In the genomic region with DNA sequence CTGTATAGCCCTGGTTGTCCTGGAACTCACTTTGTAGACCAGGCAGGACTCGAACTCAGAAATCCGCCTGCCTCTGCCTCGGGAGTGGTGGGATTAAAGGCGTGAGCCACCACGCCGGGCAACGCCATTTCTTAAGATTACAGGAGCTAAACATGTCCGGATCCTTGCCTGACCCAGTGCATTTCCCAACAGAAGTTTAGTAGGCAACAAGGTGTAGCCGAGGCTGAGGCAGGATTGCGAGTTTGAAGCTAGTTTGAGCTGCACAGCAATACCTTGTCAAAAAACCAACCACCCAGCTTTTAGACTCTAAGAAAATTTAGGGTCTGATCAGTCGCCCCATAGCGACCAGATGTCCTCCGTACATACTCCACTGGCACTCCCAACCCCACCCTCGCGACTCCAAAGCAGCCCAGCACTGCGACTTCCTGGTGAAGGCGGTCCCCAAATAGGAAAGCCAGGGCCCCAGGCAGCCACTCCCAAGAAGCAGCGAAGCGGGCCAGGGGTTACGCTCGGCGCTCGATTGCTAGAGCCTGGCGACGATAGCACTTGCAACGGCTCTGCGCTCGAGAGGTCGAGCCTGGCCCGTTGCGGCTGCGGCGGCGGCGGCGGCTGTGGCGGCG, we compare ENCODE assay signal across 8 mouse cellular contexts. TPM values are rescaled to one million over a fixed set of nuclear protein-coding genes. Genes with fewer than 3 reads are reported as not detected.
DNase-seq lines count a peak whose midpoint lies in the region; ATAC-seq and TF ChIP-seq lines count a peak whose summit lies in the region.

A gene (plus strand): TSS at position 584 of the 620 bp plus-strand sequence.
A gene (plus strand): TSS at position 597 of the 620 bp plus-strand sequence.

- TF ChIP-seq POLR2A in cerebellum, adult 2 months (IDR thresholded peaks at IDR 0.05; ENCODE audit: borderline replicate concordance, insufficient read depth, low read length) = no peak

- peaks cover 5% of the 10 kb centered on the region for H3K36me3 ChIP-seq in forebrain, postnatal 0 days (ENCODE audit: insufficient read depth)
- peaks cover 5% of the 10 kb centered on the region; the same call in 1 of the 2 replicates for H3K36me3 ChIP-seq in lung, embryonic 16.5 days (ENCODE audit: control insufficient read depth, insufficient read depth, low read length)

- peak; percentile 92 for DNase-seq in MEL-GATA-1-ER (ENCODE audit: extremely low read depth, low read depth)
- DNase-seq in cerebellum, adult 2 months = peak; percentile 94 to 95
- DNase-seq in forebrain, postnatal 0 days = peak; percentile 94
- peak; percentile 97 for DNase-seq in heart, postnatal 4 days
- peak; percentile 88 to 91 for DNase-seq in layer of hippocampus, adult 8-10 months (ENCODE audit: low spot score in 2 of 2)
- peak; percentile 90 for DNase-seq in ovary, postnatal 10 days (ENCODE audit: low spot score)
- DNase-seq in thymus, postnatal 10 days (ENCODE audit: low spot score in 2 of 2) = peak; percentile 90 to 91

- peak within 1 kb of the TSS; percentile 88 for H3K27ac ChIP-seq in cerebellum, adult 2 months (ENCODE audit: insufficient read depth, low read length)
- peak within 1 kb of the TSS; percentile 93 for H3K27ac ChIP-seq in forebrain, postnatal 0 days (ENCODE audit: low read depth, low read length)
- H3K27ac ChIP-seq in lung, embryonic 16.5 days (ENCODE audit: low read length) = peak within 1 kb of the TSS; percentile 92

- peaks cover 3% of the 10 kb centered on the region; the same call in 1 of the 2 replicates for H3K4me1 ChIP-seq in cerebellum, adult 2 months (ENCODE audit: control insufficient read depth, insufficient read depth, low read length)
- H3K4me1 ChIP-seq in forebrain, postnatal 0 days (ENCODE audit: insufficient read depth) = peaks cover 8% of the 10 kb centered on the region; the same call in 1 of the 2 replicates
- peaks cover 11% of the 10 kb centered on the region for H3K4me1 ChIP-seq in lung, embryonic 16.5 days (replicated peaks; ENCODE audit: control insufficient read depth, insufficient read depth, low read length)

- TF ChIP-seq CTCF in cerebellum, adult 2 months (IDR thresholded peaks at IDR 0.05; ENCODE audit: borderline replicate concordance, insufficient read depth, low read depth, low read length) = no peak
- no peak for TF ChIP-seq CTCF in forebrain, postnatal 0 days (IDR thresholded peaks at IDR 0.05; ENCODE audit: low read depth)

- H3K9me3 ChIP-seq in forebrain, postnatal 0 days (ENCODE audit: low read length) = no peaks in the 10 kb centered on the region
- H3K9me3 ChIP-seq in lung, embryonic 16.5 days (ENCODE audit: control insufficient read depth, low read length) = no peaks in the 10 kb centered on the region

- WGBS in cerebellum, adult 2 months = 8% methylated on average over 35 of the region's 38 CpGs
- 9% methylated on average over 37 of the region's 38 CpGs for whole genome bisulfite sequencing in forebrain, postnatal 0 days
- 6% methylated on average over 35 of the region's 38 CpGs for WGBS in lung, embryonic 16.5 days

- H3K4me3 ChIP-seq in cerebellum, adult 2 months (replicated peaks; ENCODE audit: insufficient read depth, low read depth, low read length) = peak within 1 kb of the TSS; percentile 73
- H3K4me3 ChIP-seq in forebrain, postnatal 0 days (ENCODE audit: low read depth, low read length) = peak within 1 kb of the TSS; percentile 73
- peak within 1 kb of the TSS; percentile 77 for H3K4me3 ChIP-seq in lung, embryonic 16.5 days (ENCODE audit: low read length)

- peak; percentile 96 for ATAC-seq in forebrain, postnatal 0 days
- ATAC-seq in lung, embryonic 16.5 days (ENCODE audit: low read depth) = peak; percentile 97

- no peaks in the 10 kb centered on the region for H3K27me3 ChIP-seq in cerebellum, adult 2 months (ENCODE audit: control insufficient read depth, insufficient read depth, low read length)
- H3K27me3 ChIP-seq in forebrain, postnatal 0 days (ENCODE audit: insufficient read depth, low read length) = no peaks in the 10 kb centered on the region
- no peaks in the 10 kb centered on the region for H3K27me3 ChIP-seq in lung, embryonic 16.5 days (ENCODE audit: control insufficient read depth, insufficient read depth, low read depth, low read length)

- H3K9ac ChIP-seq in forebrain, postnatal 0 days = peak within 1 kb of the TSS; percentile 79
- H3K9ac ChIP-seq in lung, embryonic 16.5 days (ENCODE audit: low read length) = peak within 1 kb of the TSS; percentile 81

- H3K4me2 ChIP-seq in forebrain, postnatal 0 days (ENCODE audit: low read depth) = peak within 1 kb of the TSS; percentile 66
- peak within 1 kb of the TSS; percentile 68 for H3K4me2 ChIP-seq in lung, embryonic 16.5 days (ENCODE audit: low read depth, low read length)

RNA-seq across cellular contexts. Expression of the first gene that starts in this region (rescaled TPM):
- 34.1 and 35.3 TPM in 2 replicates for polyA plus RNA-seq in cerebellum, adult 2 months (2012; rRNA removed)
- total RNA-seq in forebrain, postnatal 0 days (2014; rRNA removed) = 17.0 and 28.6 TPM in 2 replicates
- polyA plus RNA-seq in forebrain, postnatal 0 days (2015; fragmentation: Nextera tagmentation; extraction: Ambion mirVana) = 15.4 and 20.4 TPM in 2 replicates
- 10 to 100 TPM; 28.5 to 29.0 TPM for total RNA-seq in heart, postnatal 4 days (2021)
- total RNA-seq in layer of hippocampus, adult 8-10 months (2022) = 10 to 100 TPM; 32.0 to 33.9 (median 32.8) TPM
- 36.4 and 36.9 TPM in 2 replicates for polyA plus RNA-seq in lung, embryonic 16.5 days (2015; fragmentation: Nextera tagmentation; extraction: Ambion mirVana)

RNA-seq across cellular contexts. Expression of the second gene that starts in this region (rescaled TPM):
- polyA plus RNA-seq in cerebellum, adult 2 months (2012; rRNA removed) = not detected in 2 replicates
- not detected in 2 replicates for total RNA-seq in forebrain, postnatal 0 days (2014; rRNA removed)
- polyA plus RNA-seq in forebrain, postnatal 0 days (2015; fragmentation: Nextera tagmentation; extraction: Ambion mirVana) = 0.84 and 2.3 TPM in 2 replicates
- 10 to 100 TPM in 1 of 2 experiments, 1 to 10 TPM in 1; 9.3 to 11.7 TPM for total RNA-seq in heart, postnatal 4 days (2021)
- 10 to 100 TPM in 2 of 4 experiments, 1 to 10 TPM in 2; 6.6 to 12.0 (median 10.4) TPM for total RNA-seq in layer of hippocampus, adult 8-10 months (2022)
- polyA plus RNA-seq in lung, embryonic 16.5 days (2015; fragmentation: Nextera tagmentation; extraction: Ambion mirVana) = 2.4 and 4.1 TPM in 2 replicates

Comparison
In these comparisons a context has a peak if more than half of its experiments do, and no peak if none do; other contexts are left out.
1. Peak in every context shown above with its lines: DNase-seq, ATAC-seq, H3K4me3 ChIP-seq and H3K27ac ChIP-seq.